Mouse (Mus musculus): ENCODE measurements around the gene AC124502.3. TPM values are rescaled to one million over a fixed set of nuclear protein-coding genes. Genes with fewer than 3 reads are reported as not detected.

Gene AC124502.3
- polyA plus RNA-seq, 1 experiment, result 0.33 TPM

DNA sequence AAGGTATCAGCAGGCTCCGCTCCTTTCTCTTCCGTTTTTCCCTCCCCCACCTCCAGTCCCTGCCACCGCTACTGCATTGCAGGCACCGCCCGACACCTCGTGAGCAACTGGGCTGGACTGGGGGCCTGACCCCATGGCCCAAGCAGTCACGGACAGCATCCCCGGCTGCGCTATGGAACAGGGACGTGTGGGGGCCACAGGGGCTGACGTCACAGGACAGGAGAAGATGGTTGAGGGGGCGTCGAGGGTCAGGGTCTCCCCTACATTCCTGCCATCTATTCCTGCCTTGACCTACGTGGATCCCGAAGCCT lies 46.1 kb downstream of the AC124502.3 start:
- TF ChIP-seq GATA1 (IDR thresholded peaks at IDR 0.05; ENCODE audit: low read length), result no peak

DNA sequence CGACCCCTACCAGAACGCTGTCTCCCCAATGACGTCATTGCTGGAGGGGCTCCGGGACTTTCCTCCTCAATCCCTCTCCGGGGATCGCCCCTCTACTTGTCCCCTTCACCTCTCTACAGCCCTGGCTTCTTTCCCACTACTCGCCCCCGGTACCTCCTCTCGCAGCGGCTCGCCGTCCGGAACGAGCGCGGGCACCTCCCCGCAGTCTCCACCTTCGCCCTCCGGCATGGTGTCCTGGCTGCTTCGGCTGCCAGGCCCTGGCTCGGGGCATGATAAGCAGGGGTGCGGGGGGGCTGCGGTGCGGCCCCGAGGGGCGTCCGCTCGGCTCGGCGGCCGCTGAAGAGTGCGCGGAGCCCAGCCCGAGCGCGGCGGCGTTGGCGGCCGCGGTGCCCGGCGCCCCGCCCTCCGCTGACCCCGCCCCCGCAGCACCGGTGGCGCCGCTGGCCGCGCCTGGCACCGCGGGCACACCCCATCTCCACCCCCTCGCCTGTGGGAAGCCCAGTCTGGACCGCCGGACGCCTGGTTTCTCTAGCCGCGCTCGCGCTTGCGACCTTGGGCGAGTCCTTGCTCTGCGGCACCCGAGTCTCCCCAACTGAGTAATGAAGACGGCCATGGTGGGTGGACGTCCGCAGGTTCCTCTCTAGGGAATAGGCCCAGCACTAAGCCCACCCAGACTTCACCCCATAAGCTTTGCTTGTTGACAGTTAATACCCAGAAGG lies 46.6 kb downstream of the AC124502.3 start, which contains the start of gene Tmem151a:
Gene Tmem151a, minus strand, starts transcription at position 387 of the 719 bp plus-strand sequence.
- no peak for TF ChIP-seq GATA1 (IDR thresholded peaks at IDR 0.05; ENCODE audit: low read length)

DNA sequence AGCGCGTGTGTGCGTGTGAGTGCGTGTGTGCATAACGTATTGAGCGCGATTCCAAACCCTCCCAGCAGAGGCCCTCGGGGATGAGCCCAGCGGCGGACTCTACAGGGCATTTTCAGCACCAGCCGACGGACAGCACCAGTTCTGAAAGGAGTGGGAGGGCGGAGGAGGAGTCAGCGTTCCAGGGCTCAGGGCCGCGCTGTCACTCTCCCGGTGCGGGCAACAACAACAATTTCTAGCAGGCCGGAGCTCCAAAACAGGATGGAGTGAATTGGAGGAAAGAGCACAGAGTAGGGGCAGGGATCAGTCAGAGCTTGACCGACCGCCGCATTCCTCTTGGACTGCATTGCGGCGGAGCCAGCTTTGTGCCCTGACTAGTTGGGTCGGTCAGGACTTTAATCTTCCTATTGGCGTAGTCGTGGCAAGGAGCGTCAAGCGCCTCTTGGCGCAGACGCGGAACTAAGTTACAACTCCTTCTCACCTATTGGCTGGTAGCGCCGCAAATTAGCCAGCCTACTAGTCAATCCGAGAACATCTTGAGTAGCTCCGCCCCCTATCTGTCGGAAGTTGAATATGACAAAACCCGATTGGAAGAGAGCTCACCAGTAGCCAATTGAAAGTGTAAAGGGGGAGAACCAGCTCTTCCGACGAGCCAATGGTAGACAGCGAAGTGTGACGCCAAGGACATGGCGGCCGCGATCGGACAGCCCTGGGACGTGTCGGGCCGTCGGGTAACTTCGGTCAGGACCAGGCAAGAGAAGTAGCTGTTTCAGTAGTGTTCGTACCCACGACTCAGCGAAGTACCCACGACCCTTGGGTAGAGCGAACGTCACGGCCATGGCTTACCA lies 49.4 kb downstream of the AC124502.3 start, which contains the start of gene Yif1a:
Gene Yif1a, plus strand, starts transcription at position 655 of the 845 bp plus-strand sequence.
- TF ChIP-seq GATA1 (IDR thresholded peaks at IDR 0.05; ENCODE audit: low read length), result no peak

DNA sequence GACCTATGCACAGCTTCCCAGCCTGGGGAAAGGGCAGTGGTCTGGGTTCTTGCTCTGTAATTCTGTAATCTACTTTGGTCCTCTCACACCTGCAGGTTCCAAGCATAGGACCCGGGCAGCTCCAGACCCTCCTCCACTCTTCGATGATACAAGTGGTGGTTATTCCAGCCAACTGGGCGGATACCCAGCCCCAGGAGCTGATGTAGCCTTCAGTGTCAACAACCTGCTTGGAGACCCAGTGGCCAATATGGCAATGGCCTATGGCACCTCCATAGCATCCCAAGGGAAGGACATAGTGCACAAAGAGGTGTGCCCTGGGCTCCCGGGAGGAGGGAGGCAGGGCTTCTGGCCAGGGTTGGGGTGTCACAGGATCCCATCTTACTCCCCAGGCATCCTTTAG lies 50.6 kb downstream of the AC124502.3 start:
- no peak for TF ChIP-seq GATA1 (IDR thresholded peaks at IDR 0.05; ENCODE audit: low read length)

DNA sequence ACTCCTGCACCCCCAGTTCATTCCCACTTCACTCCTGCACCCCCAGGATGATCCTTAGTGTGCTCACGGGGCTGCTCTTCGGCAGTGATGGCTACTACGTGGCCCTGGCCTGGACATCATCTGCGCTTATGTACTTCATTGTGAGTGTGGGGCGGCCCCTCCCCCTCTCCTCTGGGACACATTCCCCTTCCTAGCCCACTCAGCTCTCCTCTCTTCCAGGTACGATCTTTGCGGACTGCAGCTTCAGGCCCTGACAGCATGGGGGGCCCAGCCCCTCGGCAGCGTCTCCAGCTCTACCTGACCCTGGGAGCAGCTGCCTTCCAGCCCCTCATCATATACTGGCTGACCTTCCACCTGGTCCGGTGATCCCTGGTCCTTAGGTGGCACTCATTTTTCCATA lies 53.4 kb downstream of the AC124502.3 start:
- no peak for TF ChIP-seq GATA1 (IDR thresholded peaks at IDR 0.05; ENCODE audit: low read length)

DNA sequence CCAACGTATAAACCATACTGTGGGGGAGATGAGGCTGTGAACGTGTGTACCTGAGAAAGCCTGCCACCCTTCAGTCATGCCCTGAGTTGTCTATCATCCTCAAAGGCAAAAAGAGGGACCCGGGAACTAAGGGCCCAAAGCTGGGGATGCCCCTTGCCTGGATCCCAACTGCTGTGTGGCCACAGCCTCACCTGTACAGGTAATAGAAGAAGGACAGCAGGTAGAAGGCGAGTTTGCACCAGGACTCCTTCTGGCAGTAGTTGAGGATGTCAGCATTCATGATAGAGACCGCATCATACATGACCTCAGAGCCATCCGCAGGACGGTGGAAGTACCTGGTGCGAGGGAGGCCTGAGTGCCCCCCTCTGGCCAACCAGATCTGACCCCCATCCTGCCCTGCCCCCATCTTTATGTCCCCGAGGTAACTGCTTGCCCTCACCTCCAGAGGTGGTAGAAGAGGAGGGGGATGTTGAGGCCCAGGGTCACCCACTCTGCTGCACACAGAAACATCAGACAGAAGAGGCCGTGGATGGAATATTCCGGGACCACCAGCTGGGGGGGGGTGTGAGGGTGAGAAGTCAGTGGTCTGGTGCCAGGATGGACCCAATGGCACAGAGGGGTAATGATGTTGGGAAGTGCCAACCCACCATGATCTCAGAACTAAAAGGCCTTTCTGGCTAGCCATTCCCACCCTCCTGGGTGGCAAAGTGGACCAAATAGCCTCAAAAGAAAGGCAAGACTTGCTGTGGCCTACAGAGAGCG lies 55.0 kb downstream of the AC124502.3 start:
- no peak for TF ChIP-seq GATA1 (IDR thresholded peaks at IDR 0.05; ENCODE audit: low read length)

DNA sequence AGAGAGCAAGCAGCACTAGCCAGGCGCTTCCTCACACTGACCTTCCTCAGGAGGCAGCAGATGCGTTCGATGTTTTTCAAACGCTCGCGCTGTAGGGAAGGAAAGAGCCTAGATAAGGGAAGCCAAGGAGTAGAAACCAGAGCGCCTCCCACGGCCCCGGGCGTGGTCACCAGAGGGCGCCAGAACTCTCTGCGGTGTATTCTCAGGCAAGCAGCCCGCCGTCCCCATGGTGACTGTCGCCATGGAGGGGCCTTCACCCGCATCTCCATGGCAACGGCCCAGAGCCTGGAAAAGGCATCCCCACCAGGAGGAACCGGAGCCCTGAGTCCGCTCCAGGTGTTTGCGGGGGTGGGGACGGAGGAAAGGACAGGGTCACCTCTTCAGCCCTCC lies 55.5 kb downstream of the AC124502.3 start:
- no peak for TF ChIP-seq GATA1 (IDR thresholded peaks at IDR 0.05; ENCODE audit: low read length)

DNA sequence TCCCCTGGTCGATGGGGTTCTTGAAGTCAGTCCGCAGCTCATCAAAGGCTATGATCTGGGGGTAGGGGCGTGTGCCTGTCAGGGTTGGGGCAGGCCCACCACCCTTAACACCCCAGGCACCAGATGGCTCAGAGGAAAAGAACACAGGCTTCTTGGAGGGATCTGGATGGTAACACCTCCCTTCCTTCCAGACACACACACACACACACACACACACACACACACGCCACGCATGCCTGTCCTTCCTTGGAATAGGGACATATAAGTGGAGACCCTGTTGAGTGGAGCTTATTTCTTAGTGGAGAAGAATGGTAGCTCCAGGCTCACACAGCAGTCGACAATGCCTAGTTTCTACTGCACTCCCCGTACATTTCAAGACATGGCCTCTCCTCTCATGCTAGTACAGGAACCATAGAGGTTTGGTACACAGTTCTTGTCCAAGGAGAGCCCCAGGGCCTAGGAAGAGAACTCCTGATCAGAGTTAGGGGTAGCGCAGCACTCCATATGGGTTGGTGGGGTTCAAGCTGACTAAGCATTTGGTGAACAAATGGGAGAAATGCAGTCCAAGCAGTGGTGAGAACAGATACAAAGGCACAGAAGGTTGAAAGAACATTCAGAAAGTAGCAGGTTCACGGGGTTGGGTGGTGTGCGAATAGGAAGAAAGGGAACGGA lies 56.2 kb downstream of the AC124502.3 start:
- TF ChIP-seq GATA1 (IDR thresholded peaks at IDR 0.05; ENCODE audit: low read length), result no peak

DNA sequence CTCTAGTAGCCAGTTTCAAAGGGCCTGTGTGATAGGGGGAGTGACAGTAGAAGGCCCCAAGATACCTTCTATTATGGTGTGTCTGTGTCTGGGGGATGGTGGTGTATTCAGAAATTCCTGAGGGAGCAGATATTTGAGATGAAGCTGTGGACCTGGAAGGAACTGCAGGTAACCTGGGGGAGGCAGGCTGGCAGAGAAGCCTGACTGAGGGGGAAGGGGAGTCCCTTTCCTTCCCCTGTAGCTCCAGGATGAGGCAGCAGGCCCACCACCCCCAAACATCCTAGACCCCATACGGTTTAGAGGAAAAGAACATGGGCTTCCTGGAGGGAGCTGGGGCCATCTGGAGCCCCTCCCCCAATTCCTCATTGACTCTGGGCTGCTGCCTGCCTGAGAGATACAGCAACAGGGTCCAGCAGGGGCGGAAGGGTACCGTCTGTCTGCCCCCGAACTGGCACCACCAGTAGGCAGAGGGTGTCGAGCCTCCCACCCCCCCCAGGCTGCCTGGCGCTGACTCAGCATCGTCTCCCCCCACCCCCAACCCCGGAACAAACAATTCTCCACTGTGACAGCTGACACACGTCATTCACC lies 57.3 kb downstream of the AC124502.3 start:
- TF ChIP-seq GATA1 (IDR thresholded peaks at IDR 0.05; ENCODE audit: low read length), result no peak

DNA sequence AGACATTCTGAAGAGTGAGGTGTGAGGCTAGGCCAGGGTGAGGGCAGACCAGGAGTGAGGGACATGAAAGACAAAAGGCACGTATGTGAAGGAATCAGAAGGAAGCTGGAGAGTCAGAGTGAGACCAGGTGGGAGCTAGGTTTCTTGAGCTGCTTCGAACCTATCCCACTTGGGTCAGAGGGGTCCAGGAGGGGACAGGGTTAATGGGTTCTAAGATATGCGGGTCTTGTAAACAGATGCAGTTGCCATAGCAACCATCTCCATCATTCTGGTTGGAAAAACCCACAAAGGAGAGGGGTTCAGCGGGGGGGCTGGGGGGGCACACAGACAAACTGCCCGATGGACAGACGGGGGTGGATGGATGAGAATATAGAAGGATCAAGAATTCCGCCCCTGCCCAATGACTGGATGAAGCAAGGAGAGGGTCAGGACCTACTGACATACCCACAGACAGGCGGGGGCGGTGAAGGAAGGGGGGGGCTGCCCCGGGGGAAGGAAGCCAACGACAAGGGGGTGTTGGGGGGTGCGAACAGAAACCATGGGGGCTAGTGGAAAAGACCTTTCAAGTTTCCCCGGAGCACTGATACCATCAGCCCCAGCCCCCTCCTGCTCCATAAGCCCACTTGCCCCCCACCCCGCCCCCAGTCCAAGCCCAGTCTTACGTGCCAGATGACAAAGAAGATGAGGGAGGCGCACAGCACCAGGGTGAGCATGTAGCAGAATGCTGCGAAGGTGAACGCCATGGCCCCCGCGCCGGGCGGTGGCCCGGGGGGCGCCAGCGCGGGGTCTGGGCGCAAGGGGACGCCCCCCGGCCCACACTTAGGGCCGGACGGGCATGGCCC lies 59.1 kb downstream of the AC124502.3 start:
- TF ChIP-seq GATA1 (IDR thresholded peaks at IDR 0.05; ENCODE audit: low read length), result no peak

DNA sequence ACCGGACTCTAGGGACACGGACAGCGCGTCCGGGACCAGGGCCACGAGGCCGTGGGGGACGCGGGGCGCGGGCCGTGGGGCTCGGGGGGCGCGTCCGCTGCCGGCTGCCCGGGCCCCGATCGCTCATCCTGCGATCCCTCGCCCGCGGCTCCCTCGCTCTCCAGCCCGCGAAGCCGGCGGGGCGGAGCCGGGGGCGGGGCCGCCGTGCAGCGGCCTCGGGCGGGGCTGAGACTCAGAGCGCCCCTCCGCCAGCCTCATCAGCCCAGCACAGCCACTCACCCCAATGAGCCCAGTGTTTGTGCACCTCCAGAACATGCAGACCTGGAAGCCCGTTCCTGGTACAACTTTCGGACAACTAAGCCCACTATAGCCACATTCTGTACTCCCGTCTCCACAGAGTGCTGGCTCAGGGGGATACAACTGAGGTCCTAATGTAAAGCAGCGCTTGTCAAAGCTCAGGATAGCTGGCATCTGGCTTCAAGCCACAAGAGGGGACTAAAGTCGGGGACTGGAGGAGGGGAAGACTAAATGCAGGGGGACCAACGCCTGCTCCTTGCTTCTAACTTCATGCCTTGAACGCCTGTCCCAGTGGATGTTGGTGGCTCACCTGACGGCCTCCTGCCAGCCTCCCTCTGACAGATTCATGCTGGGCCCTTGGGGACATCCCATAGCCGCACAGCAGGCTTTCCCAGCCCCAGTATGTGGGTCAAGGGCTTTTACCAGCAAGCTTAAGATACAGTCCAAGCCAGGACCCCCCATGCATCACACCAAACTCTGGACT lies 59.9 kb downstream of the AC124502.3 start, which contains the start of gene Cnih2:
Gene Cnih2, minus strand, starts transcription at position 159 of the 781 bp plus-strand sequence.
- no peak for TF ChIP-seq GATA1 (IDR thresholded peaks at IDR 0.05; ENCODE audit: low read length)

Other genes with a start within 250 kb of the AC124502.3 start
- 1.8 and 15.4 TPM in 2 replicates for gene Rbm4, start 245.0 kb upstream of the AC124502.3 start, polyA plus RNA-seq (2012)
- 1.7 and 12.6 TPM in 2 replicates for gene Gm21992, start 227.3 kb upstream of the AC124502.3 start, polyA plus RNA-seq (2012)
- 46.8 and 61.5 TPM in 2 replicates for gene Rbm14, start 227.3 kb upstream of the AC124502.3 start, polyA plus RNA-seq (2012)
- gene Ccs, start 199.6 kb upstream of the AC124502.3 start, polyA plus RNA-seq (2012), result 56.4 and 100 TPM in 2 replicates
- 0.02 TPM in 1 of 2 replicates, not detected in the other for gene Ccdc87, start 199.5 kb upstream of the AC124502.3 start, polyA plus RNA-seq (2012)
- gene Ctsf, start 183.8 kb upstream of the AC124502.3 start, polyA plus RNA-seq (2012), result not detected in 2 replicates
- 0.50 and 0.64 TPM in 2 replicates for gene Actn3, start 161.0 kb upstream of the AC124502.3 start, polyA plus RNA-seq (2012)
- gene Zdhhc24, start 160.2 kb upstream of the AC124502.3 start, polyA plus RNA-seq (2012), result 2.4 and 3.2 TPM in 2 replicates
- gene Bbs1, start 132.3 kb upstream of the AC124502.3 start, polyA plus RNA-seq (2012), result 3.6 and 4.9 TPM in 2 replicates
- 72.5 and 78.7 TPM in 2 replicates for gene Dpp3, start 110.6 kb upstream of the AC124502.3 start, polyA plus RNA-seq (2012)
- 0.09 and 0.31 TPM in 2 replicates for gene Peli3, start 95.8 kb upstream of the AC124502.3 start, polyA plus RNA-seq (2012)
- 79.7 and 109 TPM in 2 replicates for gene Mrpl11, start 76.7 kb upstream of the AC124502.3 start, polyA plus RNA-seq (2012)
- not detected in 2 replicates for gene Npas4, start 48.6 kb upstream of the AC124502.3 start, polyA plus RNA-seq (2012)
- 4.1 and 4.3 TPM in 2 replicates for gene Slc29a2, start 15.0 kb upstream of the AC124502.3 start, polyA plus RNA-seq (2012)
- gene B4gat1, start 65 bp upstream of the AC124502.3 start, polyA plus RNA-seq (2012), result 10.8 and 12.4 TPM in 2 replicates
- 61.3 and 101 TPM in 2 replicates for gene Brms1, start 2.5 kb downstream of the AC124502.3 start, polyA plus RNA-seq (2012)
- 1.1 TPM in 2 replicates for gene Rin1, start 11.6 kb downstream of the AC124502.3 start, polyA plus RNA-seq (2012)
- 0.90 and 0.95 TPM in 2 replicates for gene Cd248, start 29.2 kb downstream of the AC124502.3 start, polyA plus RNA-seq (2012)
- gene Tmem151a, start 46.6 kb downstream of the AC124502.3 start, polyA plus RNA-seq (2012), result not detected in 2 replicates
- 19.4 and 22.6 TPM in 2 replicates for gene Yif1a, start 49.6 kb downstream of the AC124502.3 start, polyA plus RNA-seq (2012)
- gene Cnih2, start 59.6 kb downstream of the AC124502.3 start, polyA plus RNA-seq (2012), result 1.9 and 2.1 TPM in 2 replicates
- gene Rab1b, start 68.2 kb downstream of the AC124502.3 start, polyA plus RNA-seq (2012), result 249 and 315 TPM in 2 replicates
- gene Klc2, start 79.7 kb downstream of the AC124502.3 start, polyA plus RNA-seq (2012), result 9.0 and 11.6 TPM in 2 replicates
- 47.4 and 54.1 TPM in 2 replicates for gene Pacs1, start 234.2 kb downstream of the AC124502.3 start, polyA plus RNA-seq (2012)

Data from G1E-ER4 (cell line).